Mouse (Mus musculus) kidney, adult 2 months (tissue): Measurements from ENCODE around the gene D130052B06Rik. TPM values are rescaled to one million over a fixed set of nuclear protein-coding genes. Genes with fewer than 3 reads are reported as not detected.

Source experiments
- DNase-seq: peaks from one replicate; pipeline ENCODE4 v3.0.0; 2021
- H3K27ac ChIP-seq: fragments of 200-500 bp; 2 replicates; pipeline ENCODE4 v1.5.1; 2012; ENCODE audit warnings: low read depth, low read length, control low read depth, inconsistent platforms; ENCODE audit not compliant: insufficient read depth
- H3K27me3 ChIP-seq: fragments of 200-500 bp; replicated peaks from 2 replicates; pipeline ENCODE4 v1.6.1; 2012; ENCODE audit warnings: mild to moderate bottlenecking, moderate library complexity, low read length, inconsistent platforms; ENCODE audit not compliant: control insufficient read depth, insufficient read depth
- H3K36me3 ChIP-seq: fragments of 200-500 bp; 2 replicates; pipeline ENCODE4 v1.6.1; 2012; ENCODE audit warnings: mild to moderate bottlenecking, moderate library complexity, low read length, inconsistent platforms; ENCODE audit not compliant: control insufficient read depth, insufficient read depth
- H3K4me1 ChIP-seq: fragments of 200-500 bp; 2 replicates; pipeline ENCODE4 v1.6.1; 2011; ENCODE audit warnings: low read length; ENCODE audit not compliant: control insufficient read depth, insufficient read depth
- H3K4me3 ChIP-seq: fragments of 200-500 bp; 2 replicates; pipeline ENCODE4 v1.5.1; 2011; ENCODE audit warnings: mild to moderate bottlenecking, low read depth, low read length, control low read depth; ENCODE audit not compliant: insufficient read depth
- CTCF ChIP-seq: fragments of 200-500 bp; conservative IDR thresholded peaks from 2 replicates; pipeline ENCODE4 v1.5.1; 2011; ENCODE audit warnings: low read depth, mild to moderate bottlenecking, control low read depth, low read length, moderate library complexity, mixed read lengths; ENCODE audit not compliant: insufficient read depth, insufficient read length
- POLR2A ChIP-seq: fragments of 200-500 bp; IDR thresholded peaks from one replicate; pipeline ENCODE4 v1.6.1; 2011; ENCODE audit warnings: low read depth, low read length, control low read depth
- WGBS: fragments of 180-500 bp; shearing (Covaris S2); methylation state at CpG from one replicate; pipeline ENCODE4 v1.1.7; 2018; 5-methylcytosine and 5-hydroxymethylcytosine counted together
- polyA plus RNA-seq: library from polyadenylated mRNA; depleted of rRNA; stranded (reverse); fragments of >200 nt; gene quantifications from 2 replicates; pipeline ENCODE4 v1.2.3, GENCODE M21; 2012

Gene D130052B06Rik
- polyA plus RNA-seq, 1 experiment: not detected

GRCm38 (mm10) chr11:33579621-33580020 is 19.5 kb upstream of the D130052B06Rik start:
- Histone ChIP-seq H3K36me3 (no peaks in the 10 kb centered on the region), H3K4me1 (no peaks in the 10 kb centered on the region), H3K4me3 (no peak overlapping the region), H3K27ac (no peak overlapping the region), H3K27me3 (no peaks in the 10 kb centered on the region)
- no peak for DNase-seq
- 22% methylated on average over 3 of the region's 3 CpGs for WGBS
- TF ChIP-seq POLR2A (no peak), CTCF (no peak)

GRCm38 (mm10) chr11:33586614-33587013 is 12.5 kb upstream of the D130052B06Rik start:
- no peak for DNase-seq
- no peak overlapping the region for H3K4me3 ChIP-seq
- H3K27me3 ChIP-seq: no peaks in the 10 kb centered on the region
- H3K36me3 ChIP-seq: no peaks in the 10 kb centered on the region
- H3K27ac ChIP-seq: no peak overlapping the region
- TF ChIP-seq POLR2A (no peak), CTCF (no peak)
- H3K4me1 ChIP-seq: no peaks in the 10 kb centered on the region
- 29% methylated on average over 6 of the region's 6 CpGs for WGBS

GRCm38 (mm10) chr11:33590771-33591170 is 8.3 kb upstream of the D130052B06Rik start:
- Histone ChIP-seq H3K27me3 (no peaks in the 10 kb centered on the region), H3K27ac (no peak overlapping the region), H3K36me3 (no peaks in the 10 kb centered on the region), H3K4me3 (no peak overlapping the region), H3K4me1 (no peaks in the 10 kb centered on the region)
- WGBS: 86% methylated on average over 3 of the region's 3 CpGs
- no peak for TF ChIP-seq POLR2A
- no peak for TF ChIP-seq CTCF
- DNase-seq: no peak

GRCm38 (mm10) chr11:33592826-33593225 is 6.3 kb upstream of the D130052B06Rik start:
- H3K27me3 ChIP-seq: no peaks in the 10 kb centered on the region
- no peaks in the 10 kb centered on the region for H3K4me1 ChIP-seq
- no peak overlapping the region for H3K27ac ChIP-seq
- no peak for TF ChIP-seq CTCF
- no peak for TF ChIP-seq POLR2A
- WGBS: 82% methylated on average over 4 of the region's 4 CpGs
- no peak overlapping the region for H3K4me3 ChIP-seq
- no peak for DNase-seq
- no peaks in the 10 kb centered on the region for H3K36me3 ChIP-seq

GRCm38 (mm10) chr11:33596655-33597054 is 2.4 kb upstream of the D130052B06Rik start:
- no peaks in the 10 kb centered on the region for H3K36me3 ChIP-seq
- no peaks in the 10 kb centered on the region for H3K27me3 ChIP-seq
- no peak overlapping the region for H3K27ac ChIP-seq
- H3K4me1 ChIP-seq: no peaks in the 10 kb centered on the region
- peak; percentile 4 for DNase-seq
- TF ChIP-seq CTCF: no peak
- no peak for TF ChIP-seq POLR2A
- 62% methylated on average over 4 of the region's 4 CpGs for WGBS
- H3K4me3 ChIP-seq: no peak overlapping the region

- H3K4me3 ChIP-seq: no peak overlapping the region
- 77% methylated on average over 2 of the region's 2 CpGs for WGBS
- no peaks in the 10 kb centered on the region for H3K27me3 ChIP-seq
- H3K36me3 ChIP-seq: no peaks in the 10 kb centered on the region
- no peaks in the 10 kb centered on the region for H3K4me1 ChIP-seq
- no peak overlapping the region for H3K27ac ChIP-seq
- no peak for DNase-seq
- no peak for TF ChIP-seq POLR2A
- no peak for TF ChIP-seq CTCF
Observed at GRCm38 (mm10) chr11:33603174-33603573, 4.1 kb downstream of the D130052B06Rik start.

GRCm38 (mm10) chr11:33607784-33608183 is 8.7 kb downstream of the D130052B06Rik start:
- Histone ChIP-seq H3K36me3 (no peaks in the 10 kb centered on the region), H3K4me3 (no peak overlapping the region), H3K27ac (no peak overlapping the region), H3K27me3 (no peaks in the 10 kb centered on the region), H3K4me1 (no peaks in the 10 kb centered on the region)
- no peak for DNase-seq
- no peak for TF ChIP-seq POLR2A
- no peak for TF ChIP-seq CTCF
- 41% methylated on average over 3 of the region's 3 CpGs for WGBS
